Mouse (Mus musculus) testis, adult 2 months (tissue): ENCODE measurements at regions not wholly inside any gene's neighbourhood (a gene's known extent, or its start where the extent isn't known, plus 50 kb on each side); places are given as distances from the start of the nearest gene placed in this dataset.

Experiments used
- CTCF ChIP-seq: fragments of 200-500 bp; IDR thresholded peaks from 2 replicates; pipeline ENCODE4 v1.5.1; 2012; ENCODE audit warnings: low read depth, mild to moderate bottlenecking, inconsistent platforms, low read length, moderate library complexity; ENCODE audit not compliant: control insufficient read depth, insufficient read depth, insufficient replicate concordance
- POLR2A ChIP-seq: fragments of 200-500 bp; IDR thresholded peaks from 2 replicates; pipeline ENCODE4 v1.6.1; 2012; ENCODE audit warnings: low read depth, mild to moderate bottlenecking, inconsistent platforms, low read length, moderate library complexity; ENCODE audit not compliant: control insufficient read depth

GRCm38 (mm10) chr12:25356774-25357173 is 259.8 kb upstream of the Id2 start:
- TF ChIP-seq CTCF (no peak), POLR2A (no peak)
